Mouse (Mus musculus): ENCODE data around the gene Hist1h3b. TPM values are rescaled to one million over a fixed set of nuclear protein-coding genes. Genes with fewer than 3 reads are reported as not detected.
A peak's percentile ranks its signal among the peaks of the same experiment; 100 is the strongest.
"Not testable (repeated sequence)": the region's sequence is repeated elsewhere in the genome, so short reads cannot be mapped to it uniquely, and the experiment has no call there.

Gene Hist1h3b
- polyA plus RNA-seq, 1 experiment from 2014 or later: 1.8 TPM

- WGBS: 81% methylated on average over 1 of the region's 1 CpGs
- Histone ChIP-seq H3K27ac (no peak overlapping the region), H3K9ac (no peak overlapping the region), H3K9me3 (ENCODE audit: control insufficient read depth, low read length) (no peaks in the 10 kb centered on the region), H3K4me3 (replicated peaks; ENCODE audit: low read length) (no peak overlapping the region), H3K36me3 (replicated peaks; ENCODE audit: control insufficient read depth, insufficient read depth) (no peaks in the 10 kb centered on the region), H3K27me3 (ENCODE audit: control insufficient read depth, insufficient read depth, low read length) (no peaks in the 10 kb centered on the region), H3K4me1 (replicated peaks; ENCODE audit: control insufficient read depth, insufficient read depth, low read length) (peaks cover 22% of the 10 kb centered on the region), H3K4me2 (replicated peaks) (no peak overlapping the region)
- ATAC-seq (ENCODE audit: low FRiP score) (no peak), DNase-seq (ENCODE audit: low spot score) (no peak)
Observed at GRCm38 (mm10) chr13:23765172-23765513, 13.1 kb downstream of the Hist1h3b start.

- no peak for DNase-seq (ENCODE audit: low spot score)
Observed at GRCm38 (mm10) chr13:23766772-23767171, 14.7 kb downstream of the Hist1h3b start.

GRCm38 (mm10) chr13:23768834-23769397 lies 16.8 kb downstream of the Hist1h3b start:
- ATAC-seq (ENCODE audit: low FRiP score) (no peak), DNase-seq (ENCODE audit: low spot score) (no peak)
- Histone ChIP-seq H3K27me3 (ENCODE audit: control insufficient read depth, insufficient read depth, low read length) (no peaks in the 10 kb centered on the region), H3K4me1 (replicated peaks; ENCODE audit: control insufficient read depth, insufficient read depth, low read length) (peaks cover 6% of the 10 kb centered on the region; the same call in 1 of the 2 replicates), H3K4me2 (replicated peaks) (no peak overlapping the region), H3K27ac (no peak overlapping the region), H3K9me3 (ENCODE audit: control insufficient read depth, low read length) (no peaks in the 10 kb centered on the region), H3K4me3 (replicated peaks; ENCODE audit: low read length) (no peak overlapping the region), H3K36me3 (replicated peaks; ENCODE audit: control insufficient read depth, insufficient read depth) (no peaks in the 10 kb centered on the region), H3K9ac (no peak overlapping the region)
- 52% methylated on average over 5 of the region's 5 CpGs for WGBS

More at GRCm38 (mm10) chr13:23766772-23767171, 14.7 kb downstream of the Hist1h3b start:
- ATAC-seq (ENCODE audit: low FRiP score): no peak
- no peak overlapping the region for H3K9ac ChIP-seq
- no peaks in the 10 kb centered on the region for H3K9me3 ChIP-seq (ENCODE audit: control insufficient read depth, low read length)
- no peaks in the 10 kb centered on the region for H3K27me3 ChIP-seq (ENCODE audit: control insufficient read depth, insufficient read depth, low read length)
- no peak overlapping the region for H3K27ac ChIP-seq
- H3K4me3 ChIP-seq (replicated peaks; ENCODE audit: low read length): no peak overlapping the region
- H3K4me1 ChIP-seq (replicated peaks; ENCODE audit: control insufficient read depth, insufficient read depth, low read length): peaks cover 14% of the 10 kb centered on the region; the same call in 1 of the 2 replicates
- no peaks in the 10 kb centered on the region for H3K36me3 ChIP-seq (replicated peaks; ENCODE audit: control insufficient read depth, insufficient read depth)
- no peak overlapping the region for H3K4me2 ChIP-seq (replicated peaks)

- H3K36me3 ChIP-seq (replicated peaks; ENCODE audit: control insufficient read depth, insufficient read depth); H3K4me1 ChIP-seq (replicated peaks; ENCODE audit: control insufficient read depth, insufficient read depth, low read length); ATAC-seq (ENCODE audit: low FRiP score); H3K27me3 ChIP-seq (ENCODE audit: control insufficient read depth, insufficient read depth, low read length); H3K9ac ChIP-seq; DNase-seq (ENCODE audit: low spot score); H3K4me2 ChIP-seq (replicated peaks); H3K27ac ChIP-seq; H3K9me3 ChIP-seq (ENCODE audit: control insufficient read depth, low read length); H3K4me3 ChIP-seq (replicated peaks; ENCODE audit: low read length): not testable (repeated sequence)
- 89% methylated on average over 2 of the region's 2 CpGs for WGBS
Observed at GRCm38 (mm10) chr13:23769613-23770012, 17.5 kb downstream of the Hist1h3b start, which contains the start of gene Trim38. Gene Trim38, plus strand, starts transcription at chr13:23769913.

- H3K9me3 ChIP-seq (ENCODE audit: control insufficient read depth, low read length): no peaks in the 10 kb centered on the region
- no peaks in the 10 kb centered on the region for H3K36me3 ChIP-seq (replicated peaks; ENCODE audit: control insufficient read depth, insufficient read depth)
- H3K27ac ChIP-seq: no peak overlapping the region
- H3K4me3 ChIP-seq (replicated peaks; ENCODE audit: low read length): no peak overlapping the region
- no peaks in the 10 kb centered on the region; the same call in 1 of the 2 replicates for H3K4me1 ChIP-seq (replicated peaks; ENCODE audit: control insufficient read depth, insufficient read depth, low read length)
- ATAC-seq (ENCODE audit: low FRiP score) (peak; percentile 87), DNase-seq (ENCODE audit: low spot score) (peak; percentile 42)
- no peak overlapping the region for H3K9ac ChIP-seq
- no peaks in the 10 kb centered on the region for H3K27me3 ChIP-seq (ENCODE audit: control insufficient read depth, insufficient read depth, low read length)
- H3K4me2 ChIP-seq (replicated peaks): peak overlapping the region; percentile 31
- 23% methylated on average over 21 of the region's 21 CpGs for WGBS
Observed at GRCm38 (mm10) chr13:23772561-23773313, 20.7 kb downstream of the Hist1h3b start.

- Histone ChIP-seq H3K4me1 (replicated peaks; ENCODE audit: control insufficient read depth, insufficient read depth, low read length) (no peaks in the 10 kb centered on the region), H3K36me3 (replicated peaks; ENCODE audit: control insufficient read depth, insufficient read depth) (no peaks in the 10 kb centered on the region), H3K4me2 (replicated peaks) (no peak overlapping the region), H3K9me3 (ENCODE audit: control insufficient read depth, low read length) (no peaks in the 10 kb centered on the region), H3K27me3 (ENCODE audit: control insufficient read depth, insufficient read depth, low read length) (no peaks in the 10 kb centered on the region), H3K27ac (no peak overlapping the region), H3K4me3 (replicated peaks; ENCODE audit: low read length) (no peak overlapping the region), H3K9ac (no peak overlapping the region)
- WGBS: 94% methylated on average over 7 of the region's 7 CpGs
- ATAC-seq (ENCODE audit: low FRiP score) (no peak), DNase-seq (ENCODE audit: low spot score) (no peak)
Observed at GRCm38 (mm10) chr13:23778339-23778738, 26.3 kb downstream of the Hist1h3b start.

- DNase-seq (ENCODE audit: low spot score) (no peak), ATAC-seq (ENCODE audit: low FRiP score) (no peak)
- Histone ChIP-seq H3K4me1 (replicated peaks; ENCODE audit: control insufficient read depth, insufficient read depth, low read length) (no peaks in the 10 kb centered on the region), H3K27me3 (ENCODE audit: control insufficient read depth, insufficient read depth, low read length) (no peaks in the 10 kb centered on the region), H3K36me3 (replicated peaks; ENCODE audit: control insufficient read depth, insufficient read depth) (no peaks in the 10 kb centered on the region), H3K27ac (no peak overlapping the region), H3K4me2 (replicated peaks) (no peak overlapping the region), H3K4me3 (replicated peaks; ENCODE audit: low read length) (no peak overlapping the region), H3K9ac (no peak overlapping the region), H3K9me3 (ENCODE audit: control insufficient read depth, low read length) (no peaks in the 10 kb centered on the region)
- 88% methylated on average over 4 of the region's 4 CpGs for WGBS
Observed at GRCm38 (mm10) chr13:23779025-23779424, 27.0 kb downstream of the Hist1h3b start.

GRCm38 (mm10) chr13:23792520-23792919 lies 40.5 kb downstream of the Hist1h3b start:
- no peak overlapping the region for H3K27ac ChIP-seq
- no peaks in the 10 kb centered on the region for H3K36me3 ChIP-seq (replicated peaks; ENCODE audit: control insufficient read depth, insufficient read depth)
- WGBS: 54% methylated on average over 2 of the region's 2 CpGs
- DNase-seq (ENCODE audit: low spot score) (peak; percentile 88), ATAC-seq (ENCODE audit: low FRiP score) (peak; percentile 65; the same call in 1 of the 2 replicates)
- H3K9me3 ChIP-seq (ENCODE audit: control insufficient read depth, low read length): no peaks in the 10 kb centered on the region
- H3K4me3 ChIP-seq (replicated peaks; ENCODE audit: low read length): no peak overlapping the region
- no peaks in the 10 kb centered on the region for H3K27me3 ChIP-seq (ENCODE audit: control insufficient read depth, insufficient read depth, low read length)
- H3K4me1 ChIP-seq (replicated peaks; ENCODE audit: control insufficient read depth, insufficient read depth, low read length): no peaks in the 10 kb centered on the region
- H3K4me2 ChIP-seq (replicated peaks): no peak overlapping the region
- no peak overlapping the region for H3K9ac ChIP-seq

- ATAC-seq (ENCODE audit: low FRiP score): no peak
Observed at GRCm38 (mm10) chr13:23799405-23799804, 47.3 kb downstream of the Hist1h3b start.

More at GRCm38 (mm10) chr13:23799405-23799804, 47.3 kb downstream of the Hist1h3b start:
- H3K4me3 ChIP-seq (replicated peaks; ENCODE audit: low read length): no peak overlapping the region
- no peaks in the 10 kb centered on the region for H3K9me3 ChIP-seq (ENCODE audit: control insufficient read depth, low read length)
- H3K36me3 ChIP-seq (replicated peaks; ENCODE audit: control insufficient read depth, insufficient read depth): no peaks in the 10 kb centered on the region
- 88% methylated on average over 5 of the region's 5 CpGs for WGBS
- no peak overlapping the region for H3K9ac ChIP-seq
- no peak for DNase-seq (ENCODE audit: low spot score)
- H3K4me2 ChIP-seq (replicated peaks): no peak overlapping the region
- H3K27ac ChIP-seq: no peak overlapping the region
- H3K27me3 ChIP-seq (ENCODE audit: control insufficient read depth, insufficient read depth, low read length): no peaks in the 10 kb centered on the region
- no peaks in the 10 kb centered on the region for H3K4me1 ChIP-seq (replicated peaks; ENCODE audit: control insufficient read depth, insufficient read depth, low read length)

Measured in hindbrain, embryonic 14.5 days (tissue).